Mouse (Mus musculus) liver, embryonic 13.5 days (tissue): Measurements from ENCODE around the gene Emx1. TPM values are rescaled to one million over a fixed set of nuclear protein-coding genes. Genes with fewer than 3 reads are reported as not detected.
A peak's percentile ranks its signal among the peaks of the same experiment; 100 is the strongest.
"Not testable (repeated sequence)": the region's sequence is repeated elsewhere in the genome, so short reads cannot be mapped to it uniquely, and the experiment has no call there.

Source experiments
- ATAC-seq: fragments of 200-750 bp; cut with Nextera tagmentation; 2 replicates; pipeline ENCODE4 v1.8.0; 2017; ENCODE audit warnings: low read depth, mild to moderate bottlenecking, moderate number of reproducible peaks, moderate library complexity
- DNase-seq: peaks from one replicate; pipeline ENCODE4 v3.0.0; 2022
- H3K27ac ChIP-seq: fragments of 300-500 bp; sonication (generic); 2 replicates; pipeline ENCODE4 v1.5.1; 2015; ENCODE audit warnings: moderate library complexity, mild to moderate bottlenecking, inconsistent platforms
- H3K27me3 ChIP-seq: fragments of 300-500 bp; sonication (generic); 2 replicates; pipeline ENCODE4 v1.6.1; 2015; ENCODE audit warnings: mild to moderate bottlenecking, inconsistent platforms
- H3K36me3 ChIP-seq: fragments of 300-500 bp; sonication (generic); 2 replicates; pipeline ENCODE4 v1.6.1; 2015; ENCODE audit warnings: mild to moderate bottlenecking, inconsistent platforms
- H3K4me1 ChIP-seq: fragments of 300-500 bp; sonication (generic); replicated peaks from 2 replicates; pipeline ENCODE4 v1.6.1; 2015; ENCODE audit warnings: inconsistent platforms
- H3K4me2 ChIP-seq: fragments of 300-500 bp; sonication (generic); 2 replicates; pipeline ENCODE4 v1.6.1; 2015; ENCODE audit warnings: inconsistent platforms, mild to moderate bottlenecking, moderate library complexity
- H3K4me3 ChIP-seq: fragments of 300-500 bp; sonication (generic); replicated peaks from 2 replicates; pipeline ENCODE4 v1.5.1; 2015; ENCODE audit warnings: mild to moderate bottlenecking, inconsistent platforms
- H3K9ac ChIP-seq: fragments of 300-500 bp; sonication (generic); 2 replicates; pipeline ENCODE4 v1.6.1; 2015; ENCODE audit warnings: mild to moderate bottlenecking, inconsistent platforms
- H3K9me3 ChIP-seq: fragments of 300-500 bp; sonication (generic); replicated peaks from 2 replicates; pipeline ENCODE4 v1.6.1; 2016; ENCODE audit warnings: inconsistent platforms
- WGBS: fragments of 180-500 bp; shearing (Covaris S2); methylation state at CpG from one replicate; pipeline ENCODE4 v1.1.7; 2015; ENCODE audit not compliant: insufficient replicate concordance; 5-methylcytosine and 5-hydroxymethylcytosine counted together
- polyA plus RNA-seq: library from polyadenylated mRNA; unstranded; fragments of >200 nt; fragmentation: Nextera tagmentation; extraction: Ambion mirVana; gene quantifications from 2 replicates; pipeline ENCODE4 v1.2.1, GENCODE M21; 2015

Emx1 gene
- polyA plus RNA-seq, 1 experiment from 2014 or later, result not detected

DNA sequence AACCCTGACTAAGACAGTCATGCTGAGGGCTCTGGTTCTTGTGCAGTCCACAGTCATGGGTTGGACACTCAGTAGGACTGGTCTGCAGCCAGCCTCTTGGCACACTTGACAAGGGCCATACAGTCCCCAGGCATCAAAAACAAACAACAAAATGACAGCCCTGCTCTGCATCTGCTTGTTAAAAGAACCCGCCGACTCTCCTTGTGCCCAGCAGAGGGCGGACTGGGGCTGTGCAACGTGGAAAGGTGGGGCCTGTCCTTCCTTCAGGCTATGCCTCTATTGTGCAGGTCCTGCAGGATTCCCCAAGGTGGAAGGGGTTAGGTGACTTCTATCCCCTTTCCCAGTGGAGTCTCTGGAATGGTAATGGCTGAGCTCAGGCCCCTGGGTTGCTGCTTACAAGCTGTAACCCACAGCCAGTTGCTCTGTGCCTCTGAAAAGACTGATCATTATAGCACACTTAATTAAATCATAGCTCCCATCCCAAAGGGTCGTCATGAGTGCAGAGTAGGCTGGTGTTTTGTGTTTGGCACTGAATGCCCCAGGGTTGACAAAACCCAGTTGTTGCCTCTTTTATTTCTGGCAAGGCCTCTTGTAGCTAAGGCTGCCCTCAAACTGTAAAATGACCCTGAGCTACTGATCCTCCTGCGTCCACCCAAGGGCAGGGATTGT, 28.0 kb upstream of the Emx1 start:
- H3K9me3 ChIP-seq, ATAC-seq, H3K27ac ChIP-seq, H3K4me2 ChIP-seq, H3K4me3 ChIP-seq, H3K9ac ChIP-seq, H3K36me3 ChIP-seq: not testable (repeated sequence)
- 25% methylated on average over 6 of the region's 6 CpGs for WGBS
- Histone ChIP-seq H3K4me1 (peaks cover 14% of the 10 kb centered on the region), H3K27me3 (peaks cover 14% of the 10 kb centered on the region)
- peak; percentile 11 for DNase-seq

GRCm38 (mm10) chr6:85160201-85160923, 26.9 kb upstream of the Emx1 start:
- 32% methylated on average over 4 of the region's 4 CpGs for WGBS
- Histone ChIP-seq H3K9ac (no peak overlapping the region), H3K9me3 (no peaks in the 10 kb centered on the region), H3K4me2 (no peak overlapping the region), H3K27ac (no peak overlapping the region), H3K36me3 (no peaks in the 10 kb centered on the region), H3K4me3 (no peak overlapping the region), H3K4me1 (peaks cover 6% of the 10 kb centered on the region), H3K27me3 (peaks cover 7% of the 10 kb centered on the region)
- no peak for ATAC-seq
- peak; percentile 43 for DNase-seq

DNA sequence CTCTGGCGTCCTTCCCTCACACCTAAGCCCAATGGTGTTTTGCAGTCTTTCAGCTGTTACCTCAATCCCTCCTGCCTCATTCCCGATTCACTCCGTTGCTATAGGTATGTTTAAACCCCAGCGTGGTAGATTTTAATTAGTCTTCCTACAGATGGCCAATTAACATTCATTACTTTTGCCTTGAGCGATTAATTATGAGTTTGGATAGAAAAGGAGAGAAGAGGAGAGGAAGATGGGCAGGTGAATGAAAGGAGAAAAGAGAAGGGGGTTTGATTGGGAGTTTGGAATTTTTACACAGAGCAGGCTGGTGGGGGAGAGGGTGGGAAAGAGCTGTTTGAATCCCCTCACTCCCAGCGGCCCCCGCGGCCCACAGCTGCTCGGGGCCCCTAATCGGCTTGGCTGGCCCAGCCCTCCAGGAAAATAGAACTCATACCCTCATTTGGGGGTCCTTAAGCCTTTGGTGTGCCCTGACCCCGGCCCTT, 21.8 kb upstream of the Emx1 start:
- ATAC-seq, result no peak
- 52% methylated on average over 11 of the region's 11 CpGs for WGBS
- DNase-seq, result no peak
- H3K27ac ChIP-seq, result no peak overlapping the region
- no peaks in the 10 kb centered on the region for H3K36me3 ChIP-seq
- no peak overlapping the region for H3K4me2 ChIP-seq
- no peaks in the 10 kb centered on the region for H3K9me3 ChIP-seq
- no peaks in the 10 kb centered on the region for H3K4me1 ChIP-seq
- H3K9ac ChIP-seq, result no peak overlapping the region
- no peak overlapping the region for H3K4me3 ChIP-seq
- peaks cover 10% of the 10 kb centered on the region for H3K27me3 ChIP-seq

DNA sequence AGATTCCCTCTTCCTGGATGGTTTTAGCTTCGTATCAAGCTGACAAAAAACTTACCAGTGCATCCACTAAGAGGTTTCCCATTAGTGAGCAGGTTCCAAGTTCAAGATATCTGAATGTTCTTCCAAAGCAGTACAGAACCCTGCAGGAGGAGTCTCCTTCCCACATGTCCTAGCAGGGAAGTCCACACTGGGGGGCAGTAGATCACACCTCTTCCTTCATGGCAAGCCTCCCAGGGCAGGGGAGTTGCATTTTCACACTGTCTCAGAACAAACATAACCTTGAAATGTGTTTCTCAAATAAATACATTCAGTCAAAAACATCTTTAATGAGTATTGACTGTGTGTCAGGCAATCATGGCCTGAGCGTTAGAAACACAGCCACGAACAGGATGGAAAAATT, 7.7 kb upstream of the Emx1 start:
- no peak overlapping the region for H3K4me2 ChIP-seq
- H3K4me1 ChIP-seq, result no peaks in the 10 kb centered on the region
- no peak for ATAC-seq
- H3K9me3 ChIP-seq, result no peaks in the 10 kb centered on the region
- no peak for DNase-seq
- peaks cover 26% of the 10 kb centered on the region for H3K27me3 ChIP-seq
- no peaks in the 10 kb centered on the region for H3K36me3 ChIP-seq
- no peak overlapping the region for H3K4me3 ChIP-seq
- no peak overlapping the region for H3K9ac ChIP-seq
- 58% methylated on average over 3 of the region's 3 CpGs for WGBS
- H3K27ac ChIP-seq, result no peak overlapping the region

DNA sequence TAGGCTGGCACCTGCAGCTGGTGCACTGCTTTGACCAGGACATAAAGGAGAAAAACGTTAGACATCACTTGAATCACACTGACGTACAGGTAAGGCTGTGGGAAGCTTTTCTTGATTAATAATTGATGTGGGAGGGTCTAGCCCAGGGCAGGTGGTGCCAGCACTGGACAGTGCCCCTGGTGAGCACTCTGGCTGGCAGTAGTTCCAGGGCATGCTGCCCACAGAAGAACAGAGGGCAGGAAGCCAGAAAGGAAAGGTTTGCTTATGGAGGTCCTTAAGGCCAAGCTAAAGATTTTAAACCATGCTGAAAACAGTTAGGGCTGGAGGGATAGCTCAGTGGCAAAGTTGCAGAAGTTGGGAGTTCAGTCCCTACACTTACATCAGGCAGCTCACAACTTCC, 7.2 kb upstream of the Emx1 start:
- 42% methylated on average over 2 of the region's 2 CpGs for WGBS
- Histone ChIP-seq H3K4me1 (no peaks in the 10 kb centered on the region), H3K9me3 (no peaks in the 10 kb centered on the region), H3K36me3 (no peaks in the 10 kb centered on the region), H3K4me3 (no peak overlapping the region), H3K9ac (no peak overlapping the region), H3K27me3 (peaks cover 30% of the 10 kb centered on the region), H3K27ac (no peak overlapping the region), H3K4me2 (no peak overlapping the region)
- ATAC-seq (no peak), DNase-seq (no peak)

DNA sequence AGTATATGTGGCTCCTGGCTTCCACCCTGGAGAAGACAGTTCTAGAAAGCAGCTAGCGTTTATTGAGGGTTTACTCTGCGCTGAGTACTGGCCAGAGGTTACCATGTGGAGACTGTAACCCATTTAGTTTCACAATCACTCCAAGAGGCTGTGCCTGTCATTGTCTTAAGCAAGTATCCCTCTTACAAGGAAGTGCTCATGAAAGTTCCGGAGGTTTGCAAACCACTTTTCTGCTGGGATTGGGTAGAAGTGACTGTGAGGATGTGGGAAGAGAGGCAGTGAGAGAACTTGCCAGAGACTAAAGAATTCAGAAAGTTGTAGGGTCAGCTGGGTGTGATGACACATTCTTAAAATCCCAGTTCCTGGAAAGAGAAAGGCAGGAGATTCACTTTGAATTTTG, 3.3 kb upstream of the Emx1 start:
- H3K9ac ChIP-seq, result no peak overlapping the region
- DNase-seq (no peak), ATAC-seq (no peak)
- H3K36me3 ChIP-seq, result no peaks in the 10 kb centered on the region
- H3K4me3 ChIP-seq, result no peak overlapping the region
- H3K9me3 ChIP-seq, result no peaks in the 10 kb centered on the region
- H3K4me2 ChIP-seq, result no peak overlapping the region
- WGBS, result 44% methylated on average over 3 of the region's 3 CpGs
- no peak overlapping the region for H3K27ac ChIP-seq
- peaks cover 5% of the 10 kb centered on the region for H3K4me1 ChIP-seq
- peaks cover 68% of the 10 kb centered on the region for H3K27me3 ChIP-seq

GRCm38 (mm10) chr6:85186033-85186743, 1.1 kb upstream of the Emx1 start:
- Histone ChIP-seq H3K4me2 (peak overlapping the region; percentile 30; the same call in 1 of the 2 replicates), H3K9ac (no peak overlapping the region), H3K27me3 (peaks cover 80% of the 10 kb centered on the region), H3K9me3 (no peaks in the 10 kb centered on the region), H3K4me3 (peak overlapping the region; percentile 14; the same call in 1 of the 2 replicates), H3K4me1 (peaks cover 5% of the 10 kb centered on the region), H3K36me3 (no peaks in the 10 kb centered on the region), H3K27ac (no peak overlapping the region)
- 5% methylated on average over 33 of the region's 33 CpGs for WGBS
- DNase-seq (no peak), ATAC-seq (no peak)

DNA sequence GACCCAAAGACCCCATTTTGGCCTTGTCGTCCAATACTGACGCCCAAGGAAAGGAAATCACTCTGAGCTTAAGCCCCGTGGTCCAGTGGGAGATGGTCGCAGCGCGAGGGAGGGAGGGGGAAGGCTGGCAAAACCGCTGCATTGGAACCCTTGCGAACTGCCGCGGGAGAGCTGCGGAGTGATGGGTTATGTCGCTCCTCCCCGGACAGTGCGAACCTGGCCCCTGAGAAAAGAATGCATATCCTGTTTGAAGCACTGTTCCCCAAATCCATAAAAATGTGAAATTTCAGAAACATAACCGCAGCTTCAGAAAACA, 536 bp upstream of the Emx1 start:
- WGBS, result 3% methylated on average over 15 of the region's 15 CpGs
- ATAC-seq, result no peak
- Histone ChIP-seq H3K9me3 (no peaks in the 10 kb centered on the region), H3K27ac (no peak overlapping the region), H3K27me3 (peaks cover 85% of the 10 kb centered on the region), H3K4me1 (peaks cover 5% of the 10 kb centered on the region), H3K9ac (no peak overlapping the region), H3K36me3 (no peaks in the 10 kb centered on the region), H3K4me3 (no peak overlapping the region), H3K4me2 (no peak overlapping the region)
- no peak for DNase-seq

GRCm38 (mm10) chr6:85188256-85189110, 1.2 kb downstream of the Emx1 start:
- DNase-seq (no peak), ATAC-seq (no peak)
- Histone ChIP-seq H3K4me3 (peak overlapping the region; percentile 37; the same call in 1 of the 2 replicates), H3K4me1 (peaks cover 5% of the 10 kb centered on the region), H3K4me2 (peak overlapping the region; percentile 55), H3K36me3 (no peaks in the 10 kb centered on the region), H3K9ac (no peak overlapping the region), H3K9me3 (no peaks in the 10 kb centered on the region), H3K27ac (no peak overlapping the region), H3K27me3 (peaks cover 96% of the 10 kb centered on the region)
- 1% methylated on average over 38 of the region's 39 CpGs for WGBS

GRCm38 (mm10) chr6:85189361-85189760, 2.1 kb downstream of the Emx1 start:
- no peak overlapping the region for H3K4me3 ChIP-seq
- H3K27ac ChIP-seq, result no peak overlapping the region
- H3K27me3 ChIP-seq, result peaks cover 98% of the 10 kb centered on the region
- no peak for ATAC-seq
- H3K36me3 ChIP-seq, result no peaks in the 10 kb centered on the region
- 8% methylated on average over 14 of the region's 14 CpGs for WGBS
- no peak overlapping the region for H3K4me2 ChIP-seq
- no peaks in the 10 kb centered on the region for H3K9me3 ChIP-seq
- H3K4me1 ChIP-seq, result peaks cover 5% of the 10 kb centered on the region
- no peak for DNase-seq
- no peak overlapping the region for H3K9ac ChIP-seq
